Mouse (Mus musculus) layer of hippocampus, postnatal 36 days (tissue): ENCODE measurements around the gene Olfr123. TPM values are rescaled to one million over a fixed set of nuclear protein-coding genes. Genes with fewer than 3 reads are reported as not detected.

Experiments
- DNase-seq, 2 experiments: peaks; one replicate each; pipeline ENCODE4 v3.0.0; 2022
- total RNA-seq, 2 experiments: library from RNA; stranded (reverse); gene quantifications; 2 replicates each; pipeline ENCODE4 v1.2.3; 2021

Gene Olfr123
- not detected for total RNA-seq

DNA sequence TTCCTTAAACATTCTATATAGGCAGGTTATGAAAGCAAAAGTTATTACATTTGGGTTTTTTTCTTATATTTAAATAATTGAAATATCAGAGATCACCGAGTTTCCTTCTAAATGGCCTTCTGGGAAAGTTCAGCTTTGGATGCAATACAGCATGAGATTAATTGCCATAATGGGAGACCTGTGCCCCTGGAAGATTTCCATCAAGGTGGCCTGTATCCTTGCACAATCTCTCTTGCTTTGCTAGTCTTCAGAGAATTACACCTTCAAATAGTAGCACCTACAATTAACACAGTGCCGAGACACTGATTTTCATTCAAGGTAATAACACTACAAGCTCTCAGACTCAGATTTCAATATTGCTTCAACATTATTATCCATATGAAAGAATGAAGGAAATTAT is at the start of gene Olfr123:
Gene Olfr123 (plus strand): TSS at position 301 of the 400 bp plus-strand sequence.
- DNase-seq = no peak

GRCm38 (mm10) chr17:37768307-37768706 is 25.0 kb upstream of the Olfr123 start, which contains the start of gene Olfr122:
Gene Olfr122 (plus strand): TSS chr17:37768607.
- DNase-seq = no peak

DNA sequence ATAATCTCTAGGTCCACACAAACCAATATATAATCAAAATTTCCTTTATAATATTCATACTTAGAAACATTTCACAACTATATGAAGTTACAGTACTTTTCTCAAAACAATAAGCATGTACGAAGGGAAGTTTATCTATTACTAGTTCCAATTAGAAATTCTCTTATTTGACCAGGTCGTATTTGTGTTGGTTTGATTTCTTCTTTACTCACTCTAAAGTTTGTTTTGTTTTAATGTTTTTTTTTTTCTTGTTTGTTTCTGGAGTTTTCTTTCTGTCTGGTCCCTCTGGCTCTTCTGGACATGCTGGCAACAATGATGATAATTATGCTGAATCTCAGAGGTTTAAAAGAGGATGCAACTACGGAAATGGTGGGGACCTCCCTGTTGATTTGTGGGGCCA is 6.3 kb downstream of the Olfr123 start, which contains the start of gene Olfr124:
Gene Olfr124 (plus strand): TSS at position 301 of the 400 bp plus-strand sequence.
- DNase-seq = no peak

- no peak for DNase-seq
These were observed 39.3 kb downstream of the Olfr123 start, which contains the start of gene Olfr125 for GRCm38 (mm10) chr17:37832649-37833048. Gene Olfr125 (plus strand): TSS chr17:37832949.

DNA sequence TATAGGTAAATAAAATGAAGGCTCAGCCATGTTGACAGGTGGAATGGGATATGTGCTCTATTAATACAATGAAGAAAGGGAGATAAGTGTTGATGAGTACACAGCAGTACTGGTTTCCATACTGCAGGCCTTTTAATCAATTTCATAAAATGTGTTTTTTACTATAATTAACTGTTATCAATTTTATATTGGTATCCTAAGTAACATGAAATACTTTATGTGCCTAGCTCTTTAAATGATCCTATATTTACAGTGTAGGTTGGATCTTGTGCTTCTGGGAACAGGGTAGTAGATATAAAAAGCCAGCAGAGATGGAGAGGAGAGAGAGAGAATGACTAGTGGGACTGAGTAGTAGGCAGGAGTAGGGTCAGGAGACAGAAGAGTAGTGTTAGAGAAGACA is 53.9 kb downstream of the Olfr123 start, which contains the start of gene Olfr126:
Gene Olfr126 (plus strand): TSS at position 301 of the 400 bp plus-strand sequence.
- no peak for DNase-seq

Other genes starting within 250 kb of the Olfr123 start
- not detected for gene Olfr112, start 224.1 kb upstream of the Olfr123 start, total RNA-seq
- gene Olfr113, start 215.9 kb upstream of the Olfr123 start, total RNA-seq = not detected
- gene Olfr114, start 200.8 kb upstream of the Olfr123 start, total RNA-seq = not detected
- not detected for gene Olfr115, start 166.4 kb upstream of the Olfr123 start, total RNA-seq
- gene Olfr116, start 166.3 kb upstream of the Olfr123 start, total RNA-seq = not detected
- not detected for gene Olfr117, start 129.7 kb upstream of the Olfr123 start, total RNA-seq
- gene Olfr118, start 126.5 kb upstream of the Olfr123 start, total RNA-seq = not detected
- gene Olfr119, start 97.0 kb upstream of the Olfr123 start, total RNA-seq = not detected
- gene Olfr120, start 71.7 kb upstream of the Olfr123 start, total RNA-seq = not detected
- not detected for gene Olfr121, start 44.7 kb upstream of the Olfr123 start, total RNA-seq
- gene Olfr122, start 24.9 kb upstream of the Olfr123 start, total RNA-seq = not detected
- not detected for gene Olfr124, start 6.4 kb downstream of the Olfr123 start, total RNA-seq
- gene Olfr125, start 39.4 kb downstream of the Olfr123 start, total RNA-seq = not detected
- gene Olfr126, start 54.0 kb downstream of the Olfr123 start, total RNA-seq = not detected
- not detected for gene Olfr127, start 106.9 kb downstream of the Olfr123 start, total RNA-seq
- gene Olfr128, start 127.0 kb downstream of the Olfr123 start, total RNA-seq = not detected
- not detected for gene Olfr761, start 159.6 kb downstream of the Olfr123 start, total RNA-seq